Mouse (Mus musculus): ENCODE results near the gene Lrrc61. TPM values are rescaled to one million over a fixed set of nuclear protein-coding genes. Genes with fewer than 3 reads are reported as not detected.

Lrrc61 gene
- polyA plus RNA-seq, 1 experiment = 54.4 TPM

GRCm38 (mm10) chr6:48620031-48620430, 65.4 kb downstream of the Lrrc61 start:
- Histone ChIP-seq H3K4me3 (ENCODE audit: control insufficient read depth, low read depth, low read length) (peak overlapping the region; percentile 8), H3K27ac (ENCODE audit: control insufficient read depth, insufficient read depth, low read depth, low read length) (no peak overlapping the region), H3K36me3 (ENCODE audit: control insufficient read depth, insufficient read depth, low read length) (no peaks in the 10 kb centered on the region), H3K27me3 (ENCODE audit: control insufficient read depth, insufficient read depth, low read length) (no peaks in the 10 kb centered on the region), H3K4me1 (ENCODE audit: control insufficient read depth, insufficient read depth, low read length) (peaks cover 15% of the 10 kb centered on the region)
- TF ChIP-seq POLR2A (IDR thresholded peaks at IDR 0.05; ENCODE audit: control insufficient read depth, low read depth, low read length) (0 out of 2 replicates have a peak, but pooled peaks have one; percentile 6), CTCF (IDR thresholded peaks at IDR 0.05; ENCODE audit: control insufficient read depth, insufficient read depth, insufficient replicate concordance, low read depth, low read length) (no peak)

Other genes starting within 250 kb of the Lrrc61 start
- gene Krba1, start 159.2 kb upstream of the Lrrc61 start, polyA plus RNA-seq (2012; rRNA removed) = 54.8 and 60.1 TPM in 2 replicates
- gene Zfp467, start 109.0 kb upstream of the Lrrc61 start, polyA plus RNA-seq (2012; rRNA removed) = 1.4 and 1.8 TPM in 2 replicates
- gene Sspo, start 106.6 kb upstream of the Lrrc61 start, polyA plus RNA-seq (2012; rRNA removed) = 1.6 and 2.1 TPM in 2 replicates
- 18.7 and 20.4 TPM in 2 replicates for gene Atp6v0e2, start 17.2 kb upstream of the Lrrc61 start, polyA plus RNA-seq (2012; rRNA removed)
- gene Rarres2, start 18.0 kb downstream of the Lrrc61 start, polyA plus RNA-seq (2012; rRNA removed) = 10.5 and 11.0 TPM in 2 replicates
- not detected in 2 replicates for gene Gm45021, start 34.8 kb downstream of the Lrrc61 start, polyA plus RNA-seq (2012; rRNA removed)
- 16.8 and 17.8 TPM in 2 replicates for gene Repin1, start 39.1 kb downstream of the Lrrc61 start, polyA plus RNA-seq (2012; rRNA removed)
- gene Gm44965, start 39.1 kb downstream of the Lrrc61 start, polyA plus RNA-seq (2012; rRNA removed) = not detected in 2 replicates
- 1.8 and 1.9 TPM in 2 replicates for gene Zfp775, start 47.3 kb downstream of the Lrrc61 start, polyA plus RNA-seq (2012; rRNA removed)
- 0.31 TPM in 2 replicates for gene AI854703, start 72.0 kb downstream of the Lrrc61 start, polyA plus RNA-seq (2012; rRNA removed)
- 0.13 and 0.21 TPM in 2 replicates for gene Gimap8, start 92.4 kb downstream of the Lrrc61 start, polyA plus RNA-seq (2012; rRNA removed)
- gene Gimap9, start 121.3 kb downstream of the Lrrc61 start, polyA plus RNA-seq (2012; rRNA removed) = 0.19 TPM in 1 of 2 replicates, not detected in the other
- gene Gimap4, start 129.8 kb downstream of the Lrrc61 start, polyA plus RNA-seq (2012; rRNA removed) = 0.38 and 0.53 TPM in 2 replicates
- gene Gimap6, start 153.4 kb downstream of the Lrrc61 start, polyA plus RNA-seq (2012; rRNA removed) = 0.46 and 0.57 TPM in 2 replicates
- not detected in 2 replicates for gene Gm28053, start 163.8 kb downstream of the Lrrc61 start, polyA plus RNA-seq (2012; rRNA removed)
- not detected in 2 replicates for gene Gimap7, start 163.8 kb downstream of the Lrrc61 start, polyA plus RNA-seq (2012; rRNA removed)
- 0.31 and 0.36 TPM in 2 replicates for gene Gimap1, start 184.3 kb downstream of the Lrrc61 start, polyA plus RNA-seq (2012; rRNA removed)
- gene Gimap5, start 191.4 kb downstream of the Lrrc61 start, polyA plus RNA-seq (2012; rRNA removed) = 0.30 and 0.76 TPM in 2 replicates
- 0.17 and 0.42 TPM in 2 replicates for gene Gimap3, start 216.1 kb downstream of the Lrrc61 start, polyA plus RNA-seq (2012; rRNA removed)